In the genomic region with DNA sequence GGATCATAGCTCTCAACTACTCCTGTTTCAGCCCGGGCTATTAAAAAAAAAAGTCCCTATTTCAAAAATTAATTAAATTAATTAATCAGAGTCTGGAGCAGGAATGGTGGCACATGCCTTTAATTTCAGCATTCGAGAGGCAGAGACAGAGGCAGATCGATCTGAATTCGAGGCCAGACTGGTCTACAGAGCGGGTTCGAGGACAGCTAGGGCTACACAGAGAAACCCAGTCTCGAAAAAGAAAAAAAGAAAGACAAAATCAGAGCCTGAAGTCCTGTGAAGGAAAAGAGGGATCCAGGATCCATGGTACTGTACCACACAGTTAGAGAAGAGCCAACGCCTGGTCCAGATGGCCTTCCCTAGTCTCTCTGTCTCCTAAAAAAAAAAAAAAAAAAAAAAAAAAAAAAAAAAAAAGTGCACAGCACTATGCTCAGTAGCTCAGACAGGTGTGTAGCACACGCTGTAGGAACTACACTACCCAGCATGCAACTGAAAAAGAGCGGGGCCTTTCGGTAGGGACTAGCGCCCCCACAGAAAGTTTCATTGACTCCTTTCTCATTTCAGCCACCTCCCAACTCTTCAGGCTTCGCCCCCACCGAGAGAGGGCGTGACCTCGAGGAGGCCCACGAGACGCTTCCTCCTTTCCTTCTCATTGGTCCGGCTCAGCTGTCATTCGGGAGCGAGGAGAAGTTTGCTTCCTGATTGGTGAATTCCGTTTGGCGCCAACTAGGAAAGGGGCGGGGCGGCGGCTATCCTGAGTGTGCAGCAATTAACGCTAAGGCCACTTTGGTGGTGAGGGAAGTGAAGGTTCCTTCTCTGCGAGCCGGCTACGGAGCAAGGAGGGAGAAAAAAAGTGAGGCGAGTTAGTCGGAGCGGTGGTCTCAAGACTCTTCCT, we compare ENCODE assay signal across 7 mouse cellular contexts. TPM values are rescaled to one million over a fixed set of nuclear protein-coding genes. Genes with fewer than 3 reads are reported as not detected.
DNase-seq lines count a peak whose midpoint lies in the region; ATAC-seq lines count a peak whose summit lies in the region.

Gene Cdc25a (plus strand): TSS at position 783 of the 895 bp plus-strand sequence.

- H3K27me3 ChIP-seq in intestine, embryonic 15.5 days (replicated peaks) = no peaks in the 10 kb centered on the region
- no peaks in the 10 kb centered on the region for H3K27me3 ChIP-seq in midbrain, embryonic 10.5 days (ENCODE audit: low read depth, poor library complexity, severe bottlenecking)

- H3K27ac ChIP-seq in intestine, embryonic 15.5 days = peak within 1 kb of the TSS; percentile 92
- H3K27ac ChIP-seq in midbrain, embryonic 10.5 days (replicated peaks) = peak within 1 kb of the TSS; percentile 96

- peak within 1 kb of the TSS; percentile 82 for H3K4me2 ChIP-seq in intestine, embryonic 15.5 days (replicated peaks)

- peak within 1 kb of the TSS; percentile 93 for H3K9ac ChIP-seq in intestine, embryonic 15.5 days

- peak; percentile 88 for ATAC-seq in intestine, embryonic 15.5 days

- H3K9me3 ChIP-seq in intestine, embryonic 15.5 days = no peaks in the 10 kb centered on the region
- H3K9me3 ChIP-seq in midbrain, embryonic 10.5 days (replicated peaks) = no peaks in the 10 kb centered on the region

- DNase-seq in adrenal gland, adult 2 months = peak; percentile 99
- peak; percentile 99 for DNase-seq in embryo, embryonic 11.5 days (ENCODE audit: low read depth, low spot score)
- peak; percentile 96 to 98 for DNase-seq in gastrocnemius, postnatal 36 days
- peak; percentile 95 to 98 for DNase-seq in left cerebral cortex, postnatal 25 days (ENCODE audit: low spot score in 2 of 2)
- peak; percentile 98 for DNase-seq in midbrain, embryonic 10.5 days (ENCODE audit: low spot score)
- peak; percentile 94 for DNase-seq in right cerebral cortex, postnatal 4 days

- peaks cover 9% of the 10 kb centered on the region; the same call in 1 of the 2 replicates for H3K4me1 ChIP-seq in intestine, embryonic 15.5 days (replicated peaks)
- peaks cover 27% of the 10 kb centered on the region for H3K4me1 ChIP-seq in midbrain, embryonic 10.5 days

- 5% methylated on average over 33 of the region's 33 CpGs for WGBS in intestine, embryonic 15.5 days
- 7% methylated on average over 33 of the region's 33 CpGs for WGBS in midbrain, embryonic 10.5 days

- intact Hi-C loops in gastrocnemius, postnatal 36 days (cut with DNase I) = no loop called here
- intact Hi-C loops in left cerebral cortex, postnatal 25 days (cut with DNase I) = no loop called here

- peaks cover 13% of the 10 kb centered on the region; the same call in 1 of the 2 replicates for H3K36me3 ChIP-seq in intestine, embryonic 15.5 days
- H3K36me3 ChIP-seq in midbrain, embryonic 10.5 days = peaks cover 30% of the 10 kb centered on the region

- H3K4me3 ChIP-seq in intestine, embryonic 15.5 days (replicated peaks) = peak within 1 kb of the TSS; percentile 85
- peak within 1 kb of the TSS; percentile 99 for H3K4me3 ChIP-seq in midbrain, embryonic 10.5 days

RNA-seq across cellular contexts. Expression of gene Cdc25a, which starts in this region (rescaled TPM):
- 10 to 100 TPM; 11.4 to 13.3 TPM for total RNA-seq in adrenal gland, adult 2 months (2021)
- polyA plus RNA-seq in adrenal gland, adult 2 months (2012; rRNA removed) = 4.3 TPM in 2 replicates
- total RNA-seq in gastrocnemius, postnatal 36 days (2021) = 1 to 10 TPM; 3.4 to 4.2 TPM
- 32.1 and 32.5 TPM in 2 replicates for polyA plus RNA-seq in intestine, embryonic 15.5 days (2015; fragmentation: Nextera tagmentation; extraction: Ambion mirVana)
- total RNA-seq in left cerebral cortex, postnatal 25 days (2021) = 1 to 10 TPM; 3.9 to 4.0 TPM
- polyA plus RNA-seq in midbrain, embryonic 10.5 days (2016; fragmentation: Nextera tagmentation; extraction: Ambion mirVana) = 38.7 and 39.5 TPM in 2 replicates

Comparison
In these comparisons a context has a peak if more than half of its experiments do, and no peak if none do; other contexts are left out.
1. Peak in every context shown above with its lines: DNase-seq, ATAC-seq, H3K4me3 ChIP-seq and H3K27ac ChIP-seq.